Mouse (Mus musculus) small intestine, adult 2 months (tissue): ENCODE results near the gene Napepld.

Experiments used
- CTCF ChIP-seq: fragments of 200-500 bp; IDR thresholded peaks from 2 replicates; pipeline ENCODE4 v1.5.1; 2012; ENCODE audit warnings: low read depth, mild to moderate bottlenecking, control low read depth, inconsistent platforms, low read length, moderate library complexity, mixed read lengths; ENCODE audit not compliant: insufficient replicate concordance, insufficient read length; ENCODE audit errors: extremely low read depth
- POLR2A ChIP-seq: fragments of 200-500 bp; IDR thresholded peaks from 2 replicates; pipeline ENCODE4 v1.6.1; 2012; ENCODE audit warnings: low read depth, mild to moderate bottlenecking, control low read depth, inconsistent platforms, low read length, moderate library complexity

DNA sequence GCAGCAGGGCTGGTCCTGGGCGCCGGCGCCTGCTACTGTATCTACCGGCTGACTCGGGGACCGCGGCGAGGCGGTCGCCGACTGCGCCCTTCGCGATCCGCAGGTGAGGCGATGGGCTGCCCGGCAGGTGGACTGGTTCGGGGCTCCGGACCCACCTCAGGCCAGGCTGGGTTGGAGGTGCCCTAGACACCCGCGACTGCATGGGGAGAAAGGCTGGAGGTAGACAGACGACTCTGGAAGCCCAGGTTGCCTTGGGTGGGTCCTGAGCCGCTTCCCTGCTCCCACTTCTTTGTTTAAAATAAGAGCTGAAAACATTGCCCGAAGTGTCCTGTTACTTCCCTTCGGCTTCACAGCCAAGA, 55.1 kb downstream of the Napepld start:
- TF ChIP-seq POLR2A (no peak), CTCF (no peak)
